Mouse (Mus musculus): ENCODE data around the gene Pdk4. TPM values are rescaled to one million over a fixed set of nuclear protein-coding genes. Genes with fewer than 3 reads are reported as not detected.

Gene Pdk4
- not detected in 2 replicates for total RNA-seq (2014; fragmentation: Nextera tagmentation)
- total RNA-seq (2017), result not detected in 2 replicates

GRCm38 (mm10) chr6:5495961-5496853, at the start of gene Pdk4:
Gene Pdk4 (minus strand): TSS chr6:5496309.
- 0 out of 2 replicates have a peak, but pooled peaks have one; percentile 26 for ATAC-seq (replicated peaks; ENCODE audit: low FRiP score, low TSS enrichment, poor library complexity, severe bottlenecking)

DNA sequence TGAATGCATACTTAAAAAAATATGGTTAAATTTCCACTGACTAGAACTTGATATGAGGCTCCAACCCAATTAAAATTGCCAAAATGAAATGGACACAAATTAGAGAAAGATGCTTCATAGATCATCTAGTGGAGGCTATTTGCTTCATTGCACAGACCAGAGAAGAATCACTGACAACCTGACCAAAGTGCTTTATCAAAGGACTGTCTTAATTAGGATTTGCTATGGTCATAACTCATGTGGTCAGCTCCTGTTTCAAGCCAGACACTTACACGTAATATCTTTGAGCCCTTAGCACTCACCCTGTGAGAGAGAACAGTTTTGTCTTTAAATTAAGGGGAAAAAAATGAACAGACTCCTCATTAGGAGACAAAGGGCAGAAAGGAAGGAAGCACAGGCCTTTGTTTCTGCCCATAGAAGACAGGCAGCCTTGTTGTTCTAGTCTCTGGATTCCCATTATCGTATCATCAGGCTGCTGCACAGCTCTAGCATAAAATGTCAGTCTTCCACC, 41.8 kb upstream of the Pdk4 start:
- no peak for ATAC-seq (replicated peaks; ENCODE audit: low FRiP score, low TSS enrichment, poor library complexity, severe bottlenecking)

- no peak for ATAC-seq (replicated peaks; ENCODE audit: low FRiP score, low TSS enrichment, poor library complexity, severe bottlenecking)
Measured at GRCm38 (mm10) chr6:5535754-5536153, 39.6 kb upstream of the Pdk4 start.

DNA sequence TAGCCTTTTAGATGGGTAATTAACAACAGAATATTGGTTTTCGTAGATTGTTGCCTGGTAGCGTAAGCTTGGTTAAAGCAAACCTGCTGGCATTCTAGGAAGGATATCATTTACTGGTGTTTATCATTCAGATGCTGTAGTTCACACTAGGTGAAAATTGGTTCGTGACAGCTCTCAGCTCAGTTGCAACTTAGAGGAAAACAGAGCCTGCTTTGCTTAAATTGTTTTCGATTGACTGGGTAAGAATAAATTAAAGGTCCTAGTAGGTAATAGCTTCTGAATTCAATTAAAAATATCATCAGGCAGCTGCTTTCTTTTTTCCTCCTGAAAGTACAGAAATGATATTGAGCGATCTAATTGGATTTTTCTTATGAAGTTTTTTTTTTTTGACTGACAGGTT, 21.0 kb upstream of the Pdk4 start:
- ATAC-seq (replicated peaks; ENCODE audit: low FRiP score, low TSS enrichment, poor library complexity, severe bottlenecking), result no peak

DNA sequence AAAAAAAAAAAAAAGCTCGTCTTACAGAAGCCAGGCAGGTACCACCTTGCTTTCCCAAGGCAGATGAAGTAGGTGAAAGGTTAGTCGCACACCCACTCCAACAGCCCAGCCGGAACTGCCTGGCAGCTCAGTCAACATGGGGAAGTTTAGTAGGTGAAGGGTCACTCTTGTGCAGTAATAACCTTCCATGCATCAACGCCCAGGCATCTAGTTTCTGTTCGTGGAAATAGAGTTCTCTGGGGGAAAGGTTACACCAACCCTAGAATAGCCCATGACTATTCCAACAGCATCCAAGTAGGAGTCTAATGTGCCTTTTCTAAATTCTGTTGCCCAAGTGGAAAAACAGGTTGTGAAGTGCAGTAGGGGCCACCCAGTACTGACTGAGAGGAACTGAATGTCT, 13.6 kb upstream of the Pdk4 start:
- no peak for ATAC-seq (replicated peaks; ENCODE audit: low FRiP score, low TSS enrichment, poor library complexity, severe bottlenecking)

- ATAC-seq (replicated peaks; ENCODE audit: low FRiP score, low TSS enrichment, poor library complexity, severe bottlenecking), result no peak
Measured at GRCm38 (mm10) chr6:5509303-5509702, 13.2 kb upstream of the Pdk4 start.

- ATAC-seq (replicated peaks; ENCODE audit: low FRiP score, low TSS enrichment, poor library complexity, severe bottlenecking), result no peak
Measured at GRCm38 (mm10) chr6:5507821-5508220, 11.7 kb upstream of the Pdk4 start.

DNA sequence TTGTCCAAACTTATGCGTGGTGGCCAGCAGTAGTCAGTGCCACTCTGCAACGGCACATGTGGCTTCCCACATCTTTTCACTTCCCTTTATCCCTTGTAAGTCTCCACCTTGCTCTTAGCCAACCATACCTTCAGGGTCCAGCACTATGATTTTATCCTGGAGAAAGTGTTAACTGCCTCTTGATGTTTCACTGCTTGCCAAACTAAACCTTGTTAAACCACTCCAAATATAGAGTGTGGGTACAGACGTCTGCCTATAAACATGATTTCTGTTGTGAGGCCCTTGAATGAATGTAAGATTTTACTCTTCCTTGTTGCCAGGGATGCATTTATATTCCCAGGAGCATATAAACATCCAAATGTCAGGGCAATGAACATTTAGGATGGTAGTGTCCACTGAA, 10.2 kb upstream of the Pdk4 start:
- no peak for ATAC-seq (replicated peaks; ENCODE audit: low FRiP score, low TSS enrichment, poor library complexity, severe bottlenecking)

- ATAC-seq (replicated peaks; ENCODE audit: low FRiP score, low TSS enrichment, poor library complexity, severe bottlenecking), result no peak
Measured at GRCm38 (mm10) chr6:5502810-5503209, 6.7 kb upstream of the Pdk4 start.

DNA sequence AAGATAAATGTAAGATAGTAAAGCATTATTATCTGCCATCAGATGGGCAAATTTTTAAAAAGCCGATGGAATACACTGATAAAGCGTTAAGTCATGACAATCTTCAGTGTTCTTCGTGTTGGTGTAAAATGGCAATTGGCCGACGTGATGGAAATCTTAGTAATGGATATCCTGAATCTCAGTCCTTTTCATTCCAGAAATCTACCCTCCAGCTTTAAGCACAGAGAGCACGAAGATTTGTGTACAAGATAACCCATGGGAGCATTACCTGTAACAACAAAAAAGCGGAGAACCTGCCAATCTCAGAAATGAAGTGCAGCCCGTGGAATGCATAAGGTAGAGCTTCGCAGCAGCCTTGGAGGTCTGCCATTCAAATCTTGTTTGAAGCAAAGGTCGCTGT, 5.4 kb upstream of the Pdk4 start:
- ATAC-seq (replicated peaks; ENCODE audit: low FRiP score, low TSS enrichment, poor library complexity, severe bottlenecking), result no peak

- no peak for ATAC-seq (replicated peaks; ENCODE audit: low FRiP score, low TSS enrichment, poor library complexity, severe bottlenecking)
Measured at GRCm38 (mm10) chr6:5498740-5499139, 2.6 kb upstream of the Pdk4 start.

- no peak for ATAC-seq (replicated peaks; ENCODE audit: low FRiP score, low TSS enrichment, poor library complexity, severe bottlenecking)
Measured at GRCm38 (mm10) chr6:5496854-5497235, 736 bp upstream of the Pdk4 start.

DNA sequence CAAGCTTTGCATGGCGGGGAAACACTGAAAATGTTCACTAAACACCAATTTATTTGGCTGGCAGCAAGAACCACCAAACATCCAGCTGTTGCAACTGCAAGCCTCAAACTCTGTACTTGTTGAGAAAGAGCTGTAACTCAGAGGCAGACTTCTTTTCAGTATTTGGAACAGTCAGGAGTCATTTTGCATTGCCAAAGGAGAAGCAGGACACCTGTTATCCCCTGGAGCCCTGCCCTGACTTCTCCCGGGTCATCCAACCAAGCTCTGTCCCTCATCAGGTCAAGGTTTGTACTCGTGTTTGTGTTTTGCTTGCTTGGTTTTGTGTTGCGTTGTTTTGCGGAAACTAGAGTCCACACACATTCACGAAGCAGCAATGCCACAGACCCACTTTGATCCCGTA, 11.1 kb downstream of the Pdk4 start:
- no peak for ATAC-seq (replicated peaks; ENCODE audit: low FRiP score, low TSS enrichment, poor library complexity, severe bottlenecking)

DNA sequence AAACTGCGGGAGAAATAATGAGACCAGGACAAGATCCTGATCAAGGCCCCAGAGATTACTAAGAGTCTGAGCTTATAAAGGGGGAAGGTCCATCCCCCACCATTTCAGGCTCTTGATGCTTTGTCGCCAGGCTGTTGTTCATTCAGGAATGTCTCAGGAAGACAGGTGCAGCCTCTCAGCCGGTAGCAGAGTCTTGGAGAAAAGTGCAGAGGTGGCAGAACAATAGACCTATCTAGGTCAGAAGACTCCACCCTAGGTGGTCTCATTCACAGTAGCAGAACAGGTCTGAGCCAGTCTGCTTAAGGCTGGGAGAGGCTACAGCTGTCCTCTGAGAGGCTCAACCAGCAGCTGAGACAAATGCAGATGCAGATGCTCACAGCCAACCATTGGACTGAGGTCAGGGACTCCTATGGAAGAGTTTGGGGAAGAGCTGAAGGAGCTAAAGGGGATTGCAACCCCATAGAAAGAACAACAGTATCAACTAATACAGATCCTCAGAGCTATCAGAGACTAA, 13.8 kb downstream of the Pdk4 start:
- no peak for ATAC-seq (replicated peaks; ENCODE audit: low FRiP score, low TSS enrichment, poor library complexity, severe bottlenecking)

DNA sequence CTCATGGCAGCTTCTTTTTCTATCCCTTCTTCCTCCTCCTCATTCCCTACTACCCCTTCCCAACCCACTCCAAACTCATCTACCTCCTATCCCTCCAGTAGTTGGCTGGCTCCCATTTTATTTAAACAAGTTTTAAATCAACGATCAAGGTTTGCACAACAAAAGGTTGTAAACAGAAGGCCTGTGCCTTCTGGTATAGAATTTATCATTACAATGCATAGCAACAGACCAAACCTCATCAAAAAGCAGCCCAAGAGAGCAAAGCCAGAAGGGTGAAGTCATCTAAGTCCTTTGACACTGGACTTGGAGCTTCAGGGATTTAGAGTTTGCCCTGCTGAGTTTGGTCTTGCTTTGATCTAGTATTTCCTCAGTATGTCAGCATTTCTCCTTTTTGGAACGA, 15.0 kb downstream of the Pdk4 start:
- ATAC-seq (replicated peaks; ENCODE audit: low FRiP score, low TSS enrichment, poor library complexity, severe bottlenecking), result no peak

GRCm38 (mm10) chr6:5474021-5474420, 22.1 kb downstream of the Pdk4 start:
- ATAC-seq (replicated peaks; ENCODE audit: low FRiP score, low TSS enrichment, poor library complexity, severe bottlenecking), result no peak

GRCm38 (mm10) chr6:5472692-5473091, 23.4 kb downstream of the Pdk4 start:
- ATAC-seq (replicated peaks; ENCODE audit: low FRiP score, low TSS enrichment, poor library complexity, severe bottlenecking), result no peak

- ATAC-seq (replicated peaks; ENCODE audit: low FRiP score, low TSS enrichment, poor library complexity, severe bottlenecking), result no peak
Measured at GRCm38 (mm10) chr6:5470480-5471318, 25.4 kb downstream of the Pdk4 start.

DNA sequence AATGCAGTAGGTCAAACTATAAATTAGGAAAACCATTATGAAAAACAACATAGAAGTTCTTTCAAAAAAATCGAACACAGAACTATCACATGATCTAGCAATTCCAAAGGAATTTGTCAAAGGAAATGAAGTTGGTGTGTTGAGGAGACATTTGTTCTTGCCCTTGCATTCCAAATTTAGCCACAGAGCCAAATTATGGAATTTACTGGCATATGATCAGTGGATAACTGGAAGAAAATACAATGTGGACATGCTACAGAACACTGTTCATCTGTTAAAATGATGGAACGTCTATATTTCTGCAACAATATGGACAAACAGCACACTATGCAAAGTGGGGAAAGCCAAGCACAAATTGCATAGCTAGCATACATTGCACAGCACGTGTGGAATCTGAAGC, 40.3 kb downstream of the Pdk4 start:
- ATAC-seq (replicated peaks; ENCODE audit: low FRiP score, low TSS enrichment, poor library complexity, severe bottlenecking), result no peak

DNA sequence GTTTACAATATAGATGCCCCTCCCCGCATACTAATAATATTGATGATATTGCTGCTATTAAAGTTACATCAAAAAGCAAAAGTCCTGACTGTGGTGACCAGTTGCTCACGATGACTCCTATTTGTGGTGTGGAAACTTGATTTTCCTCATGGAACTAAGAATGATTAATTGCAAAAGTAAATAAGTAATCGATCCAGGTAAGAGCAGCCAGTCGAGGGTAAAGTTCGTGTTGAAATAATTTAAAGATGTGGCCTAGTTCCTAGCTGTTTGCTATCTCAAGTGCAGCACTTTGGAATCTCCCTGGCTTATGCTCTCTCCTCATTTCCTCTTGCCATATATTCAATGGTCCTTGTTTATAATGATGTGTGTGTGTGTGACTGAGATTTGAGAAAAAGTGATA, 46.2 kb downstream of the Pdk4 start:
- no peak for ATAC-seq (replicated peaks; ENCODE audit: low FRiP score, low TSS enrichment, poor library complexity, severe bottlenecking)

Measured in megakaryocyte-erythroid progenitor cell, adult 5-6 weeks (primary cell).